Mouse (Mus musculus) neural tube, embryonic 13.5 days (tissue): ENCODE data around the gene Frs2. TPM values are rescaled to one million over a fixed set of nuclear protein-coding genes. Genes with fewer than 3 reads are reported as not detected.
"Not testable (repeated sequence)": the region's sequence is repeated elsewhere in the genome, so short reads cannot be mapped to it uniquely, and the experiment has no call there.

Experiments used
- ATAC-seq: fragments of 200-750 bp; cut with Nextera tagmentation; 2 replicates; pipeline ENCODE4 v1.8.0; 2017; ENCODE audit warnings: low read depth, mild to moderate bottlenecking, moderate TSS enrichment, moderate library complexity
- H3K27ac ChIP-seq: fragments of 300-500 bp; sonication (generic); replicated peaks from 2 replicates; pipeline ENCODE4 v1.5.1; 2015; ENCODE audit warnings: moderate library complexity, mild to moderate bottlenecking, inconsistent platforms
- H3K27me3 ChIP-seq: fragments of 300-500 bp; sonication (generic); 2 replicates; pipeline ENCODE4 v1.6.1; 2015; ENCODE audit warnings: mild to moderate bottlenecking, inconsistent platforms
- H3K36me3 ChIP-seq: fragments of 300-500 bp; sonication (generic); 2 replicates; pipeline ENCODE4 v1.6.1; 2015; ENCODE audit warnings: mild to moderate bottlenecking, inconsistent platforms
- H3K4me1 ChIP-seq: fragments of 300-500 bp; sonication (generic); replicated peaks from 2 replicates; pipeline ENCODE4 v1.6.1; 2015; ENCODE audit warnings: inconsistent platforms
- H3K4me2 ChIP-seq: fragments of 300-500 bp; sonication (generic); 2 replicates; pipeline ENCODE4 v1.6.1; 2015; ENCODE audit warnings: inconsistent platforms, mild to moderate bottlenecking, moderate library complexity
- H3K4me3 ChIP-seq: fragments of 300-500 bp; sonication (generic); 2 replicates; pipeline ENCODE4 v1.5.1; 2015; ENCODE audit warnings: mild to moderate bottlenecking, inconsistent platforms
- H3K9ac ChIP-seq: fragments of 300-500 bp; sonication (generic); 2 replicates; pipeline ENCODE4 v1.6.1; 2015; ENCODE audit warnings: moderate library complexity, mild to moderate bottlenecking, inconsistent platforms
- H3K9me3 ChIP-seq: fragments of 300-500 bp; sonication (generic); 2 replicates; pipeline ENCODE4 v1.6.1; 2016; ENCODE audit warnings: inconsistent platforms
- WGBS: fragments of 180-500 bp; shearing (Covaris S2); methylation state at CpG from one replicate; pipeline ENCODE4 v1.1.7; 2015; 5-methylcytosine and 5-hydroxymethylcytosine counted together
- polyA plus RNA-seq: library from polyadenylated mRNA; unstranded; fragments of >200 nt; fragmentation: Nextera tagmentation; extraction: Ambion mirVana; gene quantifications from 2 replicates; pipeline ENCODE4 v1.2.1, GENCODE M21; 2015

Frs2 gene
- polyA plus RNA-seq, 1 experiment from 2014 or later, result 20.9 TPM

GRCm38 (mm10) chr10:117144071-117144470 lies 4.3 kb downstream of the Frs2 start:
- H3K9ac ChIP-seq, result no peak overlapping the region
- H3K4me2 ChIP-seq, result no peak overlapping the region
- no peaks in the 10 kb centered on the region for H3K27me3 ChIP-seq
- H3K36me3 ChIP-seq, result no peaks in the 10 kb centered on the region
- no peak overlapping the region for H3K4me3 ChIP-seq
- peaks cover 44% of the 10 kb centered on the region for H3K4me1 ChIP-seq
- H3K9me3 ChIP-seq, result no peaks in the 10 kb centered on the region
- WGBS, result 88% methylated on average over 4 of the region's 4 CpGs
- no peak for ATAC-seq
- no peak overlapping the region for H3K27ac ChIP-seq

- no peaks in the 10 kb centered on the region for H3K9me3 ChIP-seq
- H3K36me3 ChIP-seq, result no peaks in the 10 kb centered on the region
- H3K27me3 ChIP-seq, result no peaks in the 10 kb centered on the region
- 95% methylated on average over 2 of the region's 2 CpGs for WGBS
- H3K4me2 ChIP-seq, result no peak overlapping the region
- peaks cover 42% of the 10 kb centered on the region for H3K4me1 ChIP-seq
- H3K27ac ChIP-seq, result no peak overlapping the region
- no peak overlapping the region for H3K9ac ChIP-seq
- no peak for ATAC-seq
- no peak overlapping the region for H3K4me3 ChIP-seq
Observed at GRCm38 (mm10) chr10:117143311-117143710, 5.0 kb downstream of the Frs2 start.

DNA sequence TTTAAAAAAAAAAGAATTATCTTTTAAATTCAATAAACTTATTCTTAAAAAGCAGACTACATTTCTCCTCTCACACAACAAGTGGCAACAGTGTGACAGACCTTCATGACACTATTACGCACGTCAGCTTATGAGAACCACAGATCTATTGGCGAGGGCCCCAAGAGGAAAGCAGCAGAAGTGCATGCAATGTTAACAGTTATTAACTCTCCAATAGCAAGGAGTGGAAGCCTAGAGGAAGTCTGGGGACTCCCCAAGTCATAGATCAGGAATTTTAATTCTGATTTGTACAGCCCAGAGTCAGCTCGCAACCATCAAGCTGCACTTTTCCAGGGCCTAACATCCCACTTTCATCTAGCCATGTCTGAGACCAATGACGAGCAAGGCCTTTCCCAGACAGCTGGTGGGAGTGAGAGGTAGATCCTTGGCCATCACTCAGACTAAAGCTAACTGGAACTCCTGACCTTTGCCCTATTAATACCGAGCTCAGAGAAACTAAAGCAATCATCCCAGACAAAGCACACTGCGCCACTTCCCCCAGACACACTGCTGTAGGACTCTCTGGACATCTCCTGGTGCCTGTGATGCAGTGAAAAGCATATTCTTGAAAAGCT lies 6.3 kb downstream of the Frs2 start:
- peaks cover 35% of the 10 kb centered on the region for H3K4me1 ChIP-seq

GRCm38 (mm10) chr10:117131506-117131905 lies 16.8 kb downstream of the Frs2 start:
- H3K4me1 ChIP-seq, H3K4me2 ChIP-seq, ATAC-seq, H3K27ac ChIP-seq, H3K9me3 ChIP-seq, H3K4me3 ChIP-seq, H3K9ac ChIP-seq, H3K27me3 ChIP-seq: not testable (repeated sequence)
- H3K36me3 ChIP-seq, result peaks cover 12% of the 10 kb centered on the region
- WGBS, result 90% methylated on average over 5 of the region's 5 CpGs

More for the DNA sequence above, 6.3 kb downstream of the Frs2 start:
- Histone ChIP-seq H3K36me3 (no peaks in the 10 kb centered on the region), H3K4me3 (no peak overlapping the region), H3K4me2 (no peak overlapping the region), H3K9ac (no peak overlapping the region), H3K27me3 (no peaks in the 10 kb centered on the region), H3K9me3 (no peaks in the 10 kb centered on the region), H3K27ac (no peak overlapping the region)
- no peak for ATAC-seq
- 63% methylated on average over 7 of the region's 7 CpGs for WGBS

DNA sequence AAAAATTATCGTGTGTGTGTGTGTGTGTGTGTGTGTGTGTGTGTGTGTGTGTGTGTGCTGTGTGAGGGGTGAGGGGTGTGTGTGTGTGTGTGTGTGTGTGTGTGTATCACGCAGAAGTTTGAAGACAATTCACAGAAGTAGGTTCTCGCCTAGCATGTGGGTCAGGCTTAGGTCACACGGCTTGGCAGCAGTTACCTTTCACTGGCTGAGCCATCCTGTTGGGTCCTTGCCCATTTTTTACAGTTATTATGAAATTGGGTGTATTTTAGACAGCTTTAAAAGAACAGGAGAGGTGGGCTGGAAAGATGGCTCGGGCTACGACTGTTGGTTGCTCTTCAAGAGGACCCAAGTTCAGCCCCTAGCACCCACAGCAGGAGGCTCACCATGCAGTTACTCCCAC lies 18.3 kb downstream of the Frs2 start:
- H3K4me3 ChIP-seq, result no peak overlapping the region
- no peak for ATAC-seq

GRCm38 (mm10) chr10:117128693-117129092 lies 19.6 kb downstream of the Frs2 start:
- H3K9ac ChIP-seq, result no peak overlapping the region
- no peaks in the 10 kb centered on the region for H3K27me3 ChIP-seq
- H3K9me3 ChIP-seq, result no peaks in the 10 kb centered on the region
- peaks cover 12% of the 10 kb centered on the region for H3K36me3 ChIP-seq
- H3K4me1 ChIP-seq, result peaks cover 15% of the 10 kb centered on the region
- H3K27ac ChIP-seq, result no peak overlapping the region
- no peak for ATAC-seq
- no peak overlapping the region for H3K4me2 ChIP-seq
- 96% methylated on average over 2 of the region's 2 CpGs for WGBS
- H3K4me3 ChIP-seq, result no peak overlapping the region

More for the DNA sequence above, 18.3 kb downstream of the Frs2 start:
- no peak overlapping the region for H3K4me2 ChIP-seq
- peaks cover 15% of the 10 kb centered on the region for H3K4me1 ChIP-seq
- 94% methylated on average over 6 of the region's 6 CpGs for WGBS
- H3K27ac ChIP-seq, result no peak overlapping the region
- peaks cover 12% of the 10 kb centered on the region for H3K36me3 ChIP-seq
- no peaks in the 10 kb centered on the region for H3K9me3 ChIP-seq
- H3K9ac ChIP-seq, result no peak overlapping the region
- no peaks in the 10 kb centered on the region for H3K27me3 ChIP-seq

DNA sequence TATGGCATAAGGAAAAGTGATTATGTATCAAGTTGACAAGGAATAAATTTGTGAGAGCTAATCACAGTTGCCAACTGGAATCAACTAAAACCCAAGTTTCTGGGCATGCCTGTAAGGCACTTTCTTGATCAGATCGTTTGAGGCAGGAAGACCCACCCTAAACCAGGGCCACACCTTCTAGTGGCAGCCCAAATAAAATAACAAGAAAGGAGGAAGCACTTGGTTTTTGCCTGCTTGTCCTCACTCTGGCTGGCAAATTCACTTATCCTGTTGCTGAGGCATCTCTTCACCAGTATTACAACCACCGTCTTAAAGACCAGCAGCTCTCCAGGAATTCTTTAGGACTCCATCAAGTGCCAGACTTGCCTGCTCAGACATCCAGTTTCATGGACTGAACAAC lies 20.9 kb downstream of the Frs2 start:
- no peak overlapping the region for H3K27ac ChIP-seq
- no peak overlapping the region for H3K4me3 ChIP-seq
- H3K9ac ChIP-seq, result no peak overlapping the region
- no peaks in the 10 kb centered on the region for H3K9me3 ChIP-seq
- peaks cover 15% of the 10 kb centered on the region for H3K4me1 ChIP-seq
- no peaks in the 10 kb centered on the region for H3K27me3 ChIP-seq
- no peak overlapping the region for H3K4me2 ChIP-seq
- WGBS, result 77% methylated on average over 2 of the region's 2 CpGs
- no peak for ATAC-seq
- peaks cover 12% of the 10 kb centered on the region for H3K36me3 ChIP-seq

GRCm38 (mm10) chr10:117126719-117127118 lies 21.6 kb downstream of the Frs2 start:
- H3K4me1 ChIP-seq, result peaks cover 15% of the 10 kb centered on the region
- no peaks in the 10 kb centered on the region for H3K9me3 ChIP-seq
- H3K9ac ChIP-seq, result no peak overlapping the region
- H3K27me3 ChIP-seq, result no peaks in the 10 kb centered on the region
- no peak overlapping the region for H3K27ac ChIP-seq
- no peak overlapping the region for H3K4me3 ChIP-seq
- peaks cover 5% of the 10 kb centered on the region; the same call in 1 of the 2 replicates for H3K36me3 ChIP-seq
- H3K4me2 ChIP-seq, result no peak overlapping the region
- 87% methylated on average over 1 of the region's 1 CpGs for WGBS
- ATAC-seq, result no peak

DNA sequence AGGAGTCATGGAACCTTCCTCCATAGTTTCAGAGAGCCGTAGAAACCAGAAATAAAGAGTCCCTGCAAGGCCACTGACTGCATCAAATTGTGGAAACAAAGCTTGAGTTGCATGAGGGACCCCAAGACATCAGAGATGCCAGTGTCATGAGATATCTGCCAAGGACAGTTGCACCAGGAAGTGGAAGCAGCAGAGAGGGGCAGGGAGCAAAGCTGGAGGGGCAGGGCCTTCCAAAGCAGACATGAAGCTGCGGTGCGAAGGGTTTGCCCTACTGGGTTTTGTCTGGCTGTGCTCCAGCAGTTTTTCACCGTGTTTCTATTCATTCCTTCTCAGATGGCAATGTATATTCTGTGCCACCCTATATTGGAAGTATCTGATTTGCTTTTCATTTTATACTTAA lies 22.1 kb downstream of the Frs2 start:
- Histone ChIP-seq H3K27ac (0 out of 2 replicates have a peak overlapping the region, but pooled peaks have one; percentile 9), H3K9ac (no peak overlapping the region), H3K4me1 (peaks cover 15% of the 10 kb centered on the region), H3K36me3 (0 out of 2 replicates have a peak, but pooled peaks cover 4% of the 10 kb centered on the region), H3K9me3 (no peaks in the 10 kb centered on the region), H3K4me3 (no peak overlapping the region), H3K4me2 (no peak overlapping the region), H3K27me3 (no peaks in the 10 kb centered on the region)
- 52% methylated on average over 4 of the region's 4 CpGs for WGBS
- ATAC-seq, result no peak

DNA sequence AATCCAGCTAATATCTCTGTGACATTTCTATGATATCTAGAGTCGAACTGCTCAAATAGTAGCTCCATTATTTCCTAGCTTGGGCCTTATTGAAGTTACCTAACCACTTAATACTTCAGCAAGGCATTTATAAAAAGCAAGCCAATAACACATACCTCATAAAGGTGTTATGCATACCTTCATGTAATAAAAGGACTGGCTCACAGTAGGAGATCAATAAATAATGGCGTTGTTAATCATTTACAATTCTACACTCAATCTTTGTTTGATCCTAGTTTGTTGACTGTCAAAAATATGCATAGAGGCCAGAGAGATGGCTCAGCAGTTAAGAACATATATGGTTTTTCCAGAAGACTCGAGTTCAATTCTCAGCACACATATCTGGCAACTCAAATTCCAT lies 26.9 kb downstream of the Frs2 start:
- no peak overlapping the region for H3K4me3 ChIP-seq
- H3K4me1 ChIP-seq, result peaks cover 14% of the 10 kb centered on the region
- H3K36me3 ChIP-seq, result no peaks in the 10 kb centered on the region
- 90% methylated on average over 3 of the region's 3 CpGs for WGBS
- H3K9me3 ChIP-seq, result no peaks in the 10 kb centered on the region
- no peak for ATAC-seq
- no peak overlapping the region for H3K27ac ChIP-seq
- no peaks in the 10 kb centered on the region for H3K27me3 ChIP-seq
- H3K9ac ChIP-seq, result no peak overlapping the region
- H3K4me2 ChIP-seq, result no peak overlapping the region

DNA sequence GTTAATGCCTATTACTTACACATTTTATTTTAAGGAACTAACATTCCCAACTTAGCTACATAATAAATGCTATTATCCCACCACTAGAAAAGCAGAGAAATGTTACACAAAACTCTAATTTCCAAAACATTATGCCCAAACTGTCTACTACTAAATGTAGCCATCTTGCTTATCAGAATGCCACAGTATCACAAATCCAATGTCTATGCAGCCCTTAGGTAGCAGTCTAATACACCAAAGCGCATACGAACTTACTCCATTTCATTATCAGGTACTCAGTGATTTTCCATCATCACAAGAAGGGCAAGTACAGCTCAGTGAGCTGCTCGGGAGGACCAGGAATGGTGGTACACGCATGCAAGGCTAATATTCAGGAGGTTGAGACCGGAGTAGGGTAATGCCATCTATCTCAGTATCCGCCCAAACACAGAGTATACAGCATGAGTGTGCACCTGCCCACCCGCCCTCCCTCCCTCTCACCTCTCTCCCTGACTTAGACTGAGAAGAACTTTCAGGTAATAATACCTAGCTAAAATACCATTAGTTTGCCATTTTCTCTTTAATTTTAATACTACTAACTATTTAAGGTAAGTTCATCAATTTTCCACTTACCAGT lies 28.2 kb downstream of the Frs2 start:
- no peak overlapping the region for H3K9ac ChIP-seq
- no peaks in the 10 kb centered on the region for H3K36me3 ChIP-seq
- H3K4me3 ChIP-seq, result no peak overlapping the region
- no peaks in the 10 kb centered on the region for H3K27me3 ChIP-seq
- H3K9me3 ChIP-seq, result no peaks in the 10 kb centered on the region
- ATAC-seq, result no peak
- H3K4me2 ChIP-seq, result no peak overlapping the region
- 94% methylated on average over 7 of the region's 7 CpGs for WGBS
- H3K4me1 ChIP-seq, result peaks cover 7% of the 10 kb centered on the region; the same call in 1 of the 2 replicates
- no peak overlapping the region for H3K27ac ChIP-seq

DNA sequence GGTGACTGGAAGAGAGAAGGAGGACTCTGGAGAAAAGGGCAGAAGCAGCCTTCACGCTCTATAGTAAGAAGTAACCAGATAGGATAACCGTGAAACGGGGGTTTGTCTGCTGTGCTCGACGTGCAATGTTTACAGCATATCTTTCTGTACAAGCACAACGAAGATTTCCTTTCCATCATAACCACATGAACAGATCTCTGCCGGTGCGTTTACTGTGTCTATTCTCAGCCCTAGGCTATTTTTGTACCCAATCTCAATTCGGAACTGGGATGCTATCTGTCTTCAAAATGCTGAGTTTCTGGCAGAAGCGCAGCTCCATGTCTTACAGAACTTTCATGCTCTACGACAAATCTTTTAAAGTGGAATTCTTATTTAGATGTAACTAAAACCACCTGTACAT lies 28.8 kb downstream of the Frs2 start:
- 81% methylated on average over 11 of the region's 11 CpGs for WGBS
- no peak for ATAC-seq
- no peak overlapping the region for H3K4me2 ChIP-seq

DNA sequence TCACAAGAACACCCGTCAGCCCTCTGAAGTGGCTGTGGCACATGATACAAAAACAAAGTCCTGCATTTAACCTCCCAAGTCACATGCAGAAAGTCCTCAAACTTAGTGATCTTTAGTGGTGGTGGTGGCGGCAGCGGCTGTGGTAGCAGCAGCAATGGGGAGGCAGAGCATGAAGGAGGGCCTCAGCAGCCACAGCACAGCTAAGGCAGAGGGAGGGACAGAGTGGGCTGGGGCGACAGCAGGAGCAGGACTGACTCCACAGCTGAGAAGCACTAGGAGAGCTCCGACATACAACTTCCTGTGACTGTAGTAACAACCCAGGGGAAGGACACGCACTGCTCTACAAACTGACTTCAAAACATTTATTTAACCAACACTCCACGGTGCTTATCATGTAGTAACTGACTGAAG lies 29.9 kb downstream of the Frs2 start:
- H3K4me3 ChIP-seq, result no peak overlapping the region
- peaks cover 7% of the 10 kb centered on the region; the same call in 1 of the 2 replicates for H3K4me1 ChIP-seq
- no peaks in the 10 kb centered on the region for H3K36me3 ChIP-seq
- H3K27me3 ChIP-seq, result no peaks in the 10 kb centered on the region
- H3K9ac ChIP-seq, result no peak overlapping the region
- ATAC-seq, result no peak
- no peak overlapping the region for H3K27ac ChIP-seq
- H3K9me3 ChIP-seq, result no peaks in the 10 kb centered on the region
- WGBS, result 78% methylated on average over 7 of the region's 7 CpGs
- H3K4me2 ChIP-seq, result no peak overlapping the region

More for the DNA sequence above, 28.8 kb downstream of the Frs2 start:
- Histone ChIP-seq H3K9me3 (no peaks in the 10 kb centered on the region), H3K4me1 (peaks cover 7% of the 10 kb centered on the region; the same call in 1 of the 2 replicates), H3K27ac (no peak overlapping the region), H3K4me3 (no peak overlapping the region), H3K36me3 (no peaks in the 10 kb centered on the region), H3K9ac (no peak overlapping the region), H3K27me3 (no peaks in the 10 kb centered on the region)
